Mouse (Mus musculus) embryo, embryonic 10.5 days (tissue): ENCODE measurements around the gene Vipr2.
A peak's percentile ranks its signal among the peaks of the same experiment; 100 is the strongest.

Experiments
- DNase-seq: peaks from one replicate; pipeline ENCODE4 v3.0.0-alpha.2; 2015; ENCODE audit warnings: low spot score

Vipr2 gene

DNA sequence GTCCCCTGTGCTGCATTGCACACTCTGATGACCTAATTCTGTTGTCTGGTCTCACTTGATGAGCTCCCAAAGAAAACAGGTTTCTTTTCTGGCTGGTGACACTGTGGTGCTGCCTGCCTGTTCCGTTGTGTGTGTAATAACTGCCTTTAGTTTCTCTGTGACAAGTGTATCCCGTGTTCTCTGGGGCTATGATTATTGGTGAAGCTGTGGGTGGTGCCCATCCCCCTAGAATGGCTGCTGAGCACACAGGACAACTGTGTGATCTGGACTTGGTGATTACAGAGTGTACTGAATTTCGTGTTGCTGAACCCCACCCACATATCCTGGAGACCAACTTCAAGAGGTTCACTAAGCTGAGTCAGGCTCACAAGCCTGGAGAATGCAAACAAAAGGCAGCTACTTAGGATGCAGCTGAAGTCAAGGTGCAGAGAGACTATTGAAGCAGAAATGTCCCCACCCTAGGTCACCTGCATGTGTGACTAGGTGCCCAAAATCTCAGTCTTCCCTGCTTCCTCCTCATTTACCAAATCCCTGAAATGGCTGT, 18.9 kb downstream of the Vipr2 start:
- DNase-seq = no peak

DNA sequence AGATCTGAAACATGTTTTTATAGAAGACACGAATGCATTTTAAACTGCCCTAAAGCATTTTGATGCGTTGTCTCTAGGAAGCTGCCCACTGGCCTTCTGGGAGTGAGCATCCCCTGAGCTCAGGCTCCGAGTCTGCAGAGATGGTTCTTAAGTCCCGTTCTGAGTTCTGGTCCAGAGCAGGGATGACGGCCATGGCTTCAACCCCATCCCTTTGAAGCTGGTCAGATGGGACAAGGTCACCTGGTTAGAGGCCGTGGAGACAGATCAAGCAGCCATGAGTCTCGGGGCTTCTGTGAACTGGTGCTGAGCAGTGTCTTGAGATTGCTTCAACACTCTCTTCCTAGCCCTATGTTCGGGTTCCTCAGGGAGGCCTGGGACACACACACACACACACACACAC, 19.6 kb downstream of the Vipr2 start:
- no peak for DNase-seq

DNA sequence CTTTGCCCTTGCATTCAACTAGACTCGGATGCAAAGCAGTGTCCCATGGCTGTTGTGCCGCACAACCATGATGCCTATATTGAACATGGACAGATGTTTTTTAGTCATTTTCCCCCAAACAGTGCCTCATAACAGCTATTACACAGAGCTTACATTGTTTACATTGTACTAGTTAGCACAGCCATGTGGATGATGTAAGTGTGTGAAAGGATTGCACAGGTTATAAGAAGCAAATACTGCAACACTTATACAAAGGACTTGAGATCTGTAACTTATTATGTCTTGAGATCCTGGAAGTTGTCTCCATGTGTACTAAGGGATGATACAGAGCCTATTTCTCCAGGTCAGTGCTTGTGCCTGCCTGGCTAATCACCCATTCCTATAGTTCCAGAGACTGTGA, 24.4 kb downstream of the Vipr2 start:
- DNase-seq = no peak

DNA sequence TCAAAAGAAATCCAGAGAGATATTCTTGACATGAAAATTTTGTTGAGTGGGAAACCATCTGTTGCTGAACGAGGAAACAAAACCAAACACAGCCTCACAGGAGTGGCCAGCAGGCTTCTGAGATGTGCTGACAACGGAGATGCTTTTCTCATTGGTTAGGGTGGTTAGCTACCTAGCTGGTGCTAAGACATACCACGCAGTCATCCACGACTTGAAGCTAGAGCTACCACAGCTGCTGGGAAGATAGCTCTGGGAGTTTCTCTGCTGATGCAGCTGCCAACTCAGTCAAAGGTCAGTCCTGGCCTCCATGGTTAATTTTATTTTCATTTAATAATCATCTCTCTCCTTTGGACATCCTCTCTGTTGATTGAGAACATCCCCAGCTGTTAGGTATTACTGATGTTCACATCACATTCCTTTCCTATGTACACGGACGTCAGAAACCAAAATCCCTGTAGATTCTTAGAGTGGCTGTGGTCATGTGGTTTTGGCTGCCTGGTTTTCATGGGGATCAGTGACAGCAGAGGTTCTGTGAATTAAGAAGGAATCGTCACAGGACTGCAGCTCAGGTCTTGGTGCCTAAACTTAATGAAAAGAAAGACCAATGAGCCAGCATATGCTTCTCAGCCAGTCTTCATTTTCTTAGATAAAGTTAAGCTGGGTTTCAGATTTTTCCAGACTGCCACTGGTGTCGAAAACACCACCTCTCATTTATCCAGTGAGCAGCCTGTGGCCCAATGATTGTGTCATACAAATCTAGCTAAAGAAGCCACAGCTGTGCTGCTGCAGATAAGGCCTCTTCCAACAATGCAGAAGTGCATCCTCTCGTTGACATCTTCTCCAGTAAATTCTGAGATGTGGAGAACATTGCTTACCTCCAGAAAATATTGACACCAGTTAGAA, 32.2 kb downstream of the Vipr2 start:
- no peak for DNase-seq

DNA sequence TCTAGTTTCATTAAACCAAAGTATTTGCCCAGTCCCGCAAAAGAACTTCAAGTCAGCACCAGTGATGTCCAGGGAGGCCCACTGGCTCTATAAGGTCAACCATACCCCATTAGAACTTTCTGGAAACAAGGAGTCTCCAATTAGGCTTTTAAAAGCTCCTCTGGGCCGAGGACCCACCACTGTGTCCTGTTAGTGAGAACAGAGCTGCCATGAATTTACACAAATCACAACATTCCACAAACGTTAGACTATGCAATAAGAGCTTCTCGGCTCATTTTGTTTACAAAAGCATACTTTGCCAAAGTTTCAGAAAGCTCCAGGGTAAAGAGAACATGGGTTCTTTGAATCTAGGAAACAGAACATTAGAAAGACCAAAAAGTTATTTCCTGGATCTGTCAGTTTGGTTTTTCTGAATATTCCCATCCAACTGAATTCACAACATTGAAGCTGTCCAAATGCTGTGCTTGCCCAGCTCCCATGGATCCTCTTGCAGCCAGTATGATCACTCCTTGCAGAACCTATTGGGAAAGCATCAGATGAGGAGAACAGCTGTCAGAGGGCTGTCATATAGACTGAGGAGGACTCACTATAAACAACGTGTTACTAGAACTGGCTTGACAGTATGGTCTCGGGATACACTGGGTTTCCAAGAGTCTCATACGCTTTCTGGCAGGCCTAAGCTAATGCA, 33.6 kb downstream of the Vipr2 start:
- DNase-seq = no peak

DNA sequence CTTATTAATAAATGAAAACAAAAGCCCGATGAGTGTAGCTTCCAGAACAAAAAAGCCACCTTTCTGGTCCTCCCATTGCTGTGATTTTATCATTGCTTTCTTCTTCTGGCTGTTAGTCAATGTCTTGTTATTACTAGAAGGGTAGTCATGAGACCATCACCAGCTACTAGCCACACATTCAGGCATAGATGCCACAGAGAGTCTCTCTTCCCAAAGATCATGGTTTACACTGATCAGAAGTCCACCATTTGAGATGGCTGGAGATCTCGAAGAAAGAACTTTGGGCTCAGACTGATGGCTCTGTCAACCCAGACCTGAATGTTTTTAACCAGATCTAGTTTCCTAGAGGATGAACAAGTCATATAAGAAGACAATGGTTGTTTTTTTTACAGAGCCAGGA, 38.3 kb downstream of the Vipr2 start:
- DNase-seq = no peak

DNA sequence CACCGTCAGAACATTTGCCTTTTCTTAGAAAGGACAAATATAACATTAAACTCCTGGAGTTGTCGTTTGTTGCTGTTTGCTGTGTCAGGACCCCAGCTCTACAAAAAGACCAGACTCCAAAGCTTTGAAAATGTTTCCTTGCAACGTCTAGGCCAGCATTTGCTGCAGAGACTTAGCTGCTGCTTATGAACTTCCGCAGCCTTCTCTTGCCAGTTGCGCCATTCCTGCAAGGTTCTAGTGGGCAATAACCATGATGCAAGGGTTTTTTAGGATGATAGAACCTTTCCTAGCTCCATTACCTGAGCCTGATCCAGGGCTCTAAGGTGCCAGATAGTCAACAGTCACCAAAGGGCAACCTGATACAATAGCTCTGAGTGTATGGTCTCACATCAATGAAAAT, 38.9 kb downstream of the Vipr2 start:
- no peak for DNase-seq

DNA sequence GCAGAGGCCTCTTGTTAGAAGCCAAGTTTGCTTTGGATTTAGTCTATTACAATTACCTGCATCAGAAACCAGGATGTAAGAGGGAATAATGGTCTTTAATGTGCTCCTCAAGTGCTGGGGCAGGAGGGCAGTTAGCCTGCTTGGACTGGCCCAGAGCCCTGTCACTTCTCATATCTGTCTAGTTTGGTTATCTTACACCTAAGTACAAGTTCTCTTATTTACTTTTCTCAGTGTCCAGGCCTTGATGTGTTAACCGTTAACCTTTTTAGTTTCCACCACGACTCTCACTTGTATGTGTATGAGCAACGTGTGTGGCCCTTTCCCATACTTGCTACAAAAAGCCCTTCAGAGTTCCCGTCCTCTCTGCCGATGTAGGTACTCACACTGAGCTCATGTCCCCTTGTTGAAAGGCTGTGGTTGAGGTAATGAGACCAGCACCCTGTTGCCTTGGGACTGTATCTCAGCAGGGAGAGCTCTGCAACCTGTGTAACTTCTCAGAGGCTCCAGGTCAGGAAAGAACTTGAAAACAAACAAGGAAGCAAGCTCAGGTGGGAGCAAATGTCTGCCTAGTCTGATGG, 39.9 kb downstream of the Vipr2 start:
- DNase-seq = no peak

DNA sequence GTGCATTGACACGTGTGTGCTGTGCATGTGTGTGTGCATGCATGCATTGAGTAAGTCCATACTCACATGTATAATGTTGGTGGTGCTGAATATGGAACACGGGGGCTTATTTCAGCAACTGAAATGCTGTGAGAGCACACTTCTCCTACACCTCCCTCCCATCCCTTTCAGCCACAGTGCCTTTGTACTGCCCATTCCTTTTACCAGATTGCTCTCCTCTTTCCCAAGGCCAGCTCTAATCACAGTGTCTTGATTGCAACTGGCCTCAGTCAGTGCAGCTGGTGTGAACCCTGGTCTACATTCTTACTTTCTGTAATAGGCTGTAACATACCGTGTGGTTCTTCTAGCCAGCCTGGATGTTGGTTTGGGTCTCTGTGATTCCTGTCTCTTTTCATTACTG, 41.5 kb downstream of the Vipr2 start:
- no peak for DNase-seq

DNA sequence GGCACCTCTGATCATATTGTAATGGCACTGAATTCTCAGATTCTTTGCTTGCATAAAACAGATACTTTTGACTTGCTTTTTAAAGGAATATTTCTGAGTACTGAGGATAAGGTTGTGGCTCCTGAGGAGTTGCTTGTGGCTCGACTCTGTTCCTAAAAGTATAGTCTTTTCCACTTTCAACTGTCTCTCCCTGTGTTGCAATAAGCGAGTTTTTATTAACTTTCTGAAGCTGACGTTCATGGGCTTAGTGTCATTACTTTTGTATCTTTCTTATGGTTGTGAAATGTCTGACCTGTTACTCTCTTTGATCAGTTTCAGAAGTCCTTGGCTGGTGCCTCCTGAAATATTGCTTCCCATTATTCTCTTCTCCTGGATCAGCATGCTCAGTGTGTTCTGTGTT, 46.3 kb downstream of the Vipr2 start:
- no peak for DNase-seq

DNA sequence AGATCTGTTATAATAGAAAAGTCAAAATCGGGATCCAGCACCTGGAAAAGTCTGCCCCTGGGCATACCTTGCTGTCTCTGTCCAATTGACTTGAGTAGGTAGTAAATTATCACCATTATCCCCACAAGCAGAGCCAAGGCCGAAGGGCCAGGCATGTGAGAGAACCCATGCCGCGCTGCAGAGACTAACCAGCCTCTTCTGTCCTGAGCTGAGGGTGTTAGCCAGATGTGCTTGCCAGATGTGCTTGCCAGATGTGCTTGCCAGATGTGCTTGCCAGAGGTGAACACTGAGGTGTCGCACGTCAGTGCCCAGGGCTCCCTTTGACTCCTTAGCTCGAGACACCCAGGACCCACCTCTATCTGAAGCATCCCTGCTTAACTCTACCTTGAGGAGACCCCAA, 53.4 kb downstream of the Vipr2 start:
- DNase-seq = no peak

DNA sequence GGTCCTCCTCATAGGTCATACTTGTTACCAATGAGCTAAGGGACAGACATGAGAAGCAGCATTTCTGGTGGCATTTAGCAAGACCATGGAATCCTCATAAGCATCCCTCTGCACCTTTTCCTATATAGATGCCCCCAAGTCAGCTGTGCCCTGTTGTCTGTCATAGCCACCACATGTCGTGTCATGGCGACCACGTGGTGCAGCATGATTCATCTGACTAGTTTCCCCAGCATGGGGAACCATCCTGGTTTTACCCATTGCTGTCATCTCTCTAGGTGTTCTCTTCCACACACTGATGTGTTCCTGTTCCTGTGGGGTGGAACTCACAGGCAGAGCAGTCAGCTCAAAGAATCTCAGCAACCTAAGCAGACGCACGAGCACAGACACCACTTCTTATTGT, 55.4 kb downstream of the Vipr2 start:
- DNase-seq = no peak

DNA sequence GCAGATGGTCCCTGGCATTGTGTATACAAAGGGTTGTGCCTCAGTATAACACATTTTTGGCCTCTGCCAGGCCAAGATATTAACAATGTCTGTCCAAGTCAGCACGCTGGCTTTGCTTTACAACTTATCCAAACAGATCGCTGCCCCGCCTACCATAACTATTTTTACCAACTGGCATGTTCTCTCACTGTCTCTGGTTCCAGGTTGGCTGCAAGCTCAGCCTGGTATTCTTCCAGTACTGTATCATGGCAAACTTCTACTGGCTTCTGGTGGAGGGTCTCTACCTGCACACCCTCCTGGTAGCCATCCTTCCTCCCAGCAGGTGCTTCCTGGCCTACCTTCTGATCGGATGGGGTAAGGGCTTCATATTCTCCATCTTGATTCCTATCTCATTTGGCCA, 58.4 kb downstream of the Vipr2 start:
- no peak for DNase-seq

DNA sequence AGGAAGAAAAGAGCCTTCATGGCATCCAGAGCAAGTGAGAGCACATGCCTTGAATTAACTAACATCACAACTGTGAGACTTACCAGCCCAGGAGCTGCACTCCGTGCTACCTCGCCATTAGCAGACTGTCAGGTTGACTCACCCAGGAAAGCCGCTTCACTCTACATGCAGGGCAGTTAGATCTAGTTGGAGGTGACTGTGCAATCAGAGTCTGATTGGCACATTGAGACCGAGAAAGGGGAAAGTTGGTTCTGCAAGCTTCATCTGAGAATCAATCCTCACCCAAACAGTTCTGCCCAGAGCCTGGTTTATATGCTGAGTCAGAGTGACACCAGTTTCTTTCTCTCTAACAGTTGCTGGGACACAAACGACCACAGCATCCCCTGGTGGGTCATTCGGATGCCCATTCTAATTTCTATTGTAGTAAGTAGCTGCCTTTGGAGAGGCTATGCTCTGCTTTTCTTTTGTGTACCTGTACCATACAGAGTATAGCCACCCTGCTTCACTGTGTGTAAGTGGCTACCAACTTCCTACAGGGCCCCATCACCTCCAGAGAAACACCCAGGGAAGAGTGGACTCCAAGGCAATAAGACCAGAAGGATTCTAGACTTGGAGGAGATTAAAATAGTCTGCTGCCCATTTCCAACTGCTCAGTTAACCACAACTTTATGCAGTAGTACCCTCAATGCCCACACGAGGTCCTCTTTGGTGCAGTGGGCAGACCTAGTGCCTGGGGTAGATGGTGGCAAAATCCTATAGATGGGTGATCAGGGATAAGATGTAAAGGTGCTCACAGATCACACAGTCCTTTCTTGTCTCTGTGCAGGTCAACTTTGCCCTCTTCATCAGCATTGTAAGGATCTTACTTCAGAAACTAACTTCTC, 61.0 kb downstream of the Vipr2 start:
- DNase-seq = no peak

DNA sequence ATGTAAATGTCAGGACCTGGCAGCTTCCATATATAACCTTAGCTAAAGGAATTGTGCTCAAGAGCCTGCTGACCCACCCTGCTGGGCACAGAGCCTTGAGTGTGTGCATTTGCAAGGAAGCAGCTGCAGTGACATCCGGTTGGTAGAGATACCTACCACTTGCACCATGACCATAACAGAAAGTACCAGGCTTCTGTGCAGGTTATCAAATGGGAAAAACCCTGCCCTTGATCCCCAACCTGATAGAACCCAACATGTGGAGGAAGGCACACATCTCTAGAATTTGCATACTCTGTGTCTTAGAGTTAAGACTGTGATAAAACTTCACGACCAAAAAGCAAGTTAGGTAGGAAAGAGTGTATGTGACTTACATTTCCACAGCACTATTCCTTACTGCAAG, 63.1 kb downstream of the Vipr2 start:
- no peak for DNase-seq

DNA sequence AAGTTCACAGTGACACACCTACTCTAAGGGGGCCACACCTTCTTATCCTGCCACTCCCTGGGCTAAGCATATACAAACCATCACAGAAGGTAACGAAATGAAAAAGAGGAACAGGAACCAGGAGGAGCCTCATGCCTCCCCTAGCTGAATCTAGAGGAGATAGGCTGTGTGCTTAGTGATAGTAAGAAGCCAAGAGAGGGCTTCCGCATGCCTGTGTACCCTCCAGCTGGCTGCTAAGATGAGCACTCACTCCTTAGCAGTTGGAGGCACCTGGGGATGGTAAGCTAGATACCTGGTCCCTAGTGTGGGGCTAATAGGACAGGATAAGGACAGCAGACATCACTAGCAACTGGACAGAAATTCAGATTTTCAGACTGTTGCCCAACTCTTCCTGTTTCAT, 64.3 kb downstream of the Vipr2 start:
- DNase-seq = no peak

DNA sequence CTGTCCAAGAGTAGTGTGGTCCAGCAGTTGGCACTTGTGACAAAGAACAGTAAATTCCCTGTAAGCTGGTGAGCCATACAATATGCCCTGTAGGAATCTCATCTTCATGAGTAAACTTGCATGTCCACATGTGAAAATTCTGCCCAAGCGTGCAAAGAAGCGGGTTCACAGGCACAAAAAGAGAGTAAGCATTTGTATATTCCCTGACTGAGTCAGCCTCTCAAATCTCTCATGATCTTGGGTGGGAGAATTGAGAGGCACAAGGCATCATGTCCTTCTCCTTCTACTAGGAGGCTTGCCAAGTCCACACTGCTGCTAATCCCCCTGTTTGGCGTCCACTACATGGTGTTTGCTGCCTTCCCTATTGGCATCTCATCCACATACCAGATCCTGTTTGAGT, 64.9 kb downstream of the Vipr2 start:
- no peak for DNase-seq

DNA sequence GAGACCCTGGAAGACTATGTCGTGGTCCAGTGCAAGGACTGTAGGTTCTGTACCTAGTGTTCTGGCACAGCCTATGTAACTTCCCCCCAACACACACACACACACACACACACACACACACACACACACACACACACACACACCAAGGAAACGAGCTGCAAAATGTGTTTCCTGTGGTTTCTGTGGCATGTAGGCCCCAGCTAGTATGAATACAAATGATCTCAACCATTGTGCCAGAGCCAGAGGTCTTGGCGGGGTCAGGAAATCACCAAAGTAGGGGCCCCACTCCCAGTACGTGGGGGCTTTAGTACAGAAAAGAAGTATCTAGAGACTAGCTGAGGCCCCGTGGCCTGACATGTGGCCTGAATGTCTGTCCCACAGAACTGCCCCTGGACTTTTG, 67.7 kb downstream of the Vipr2 start:
- peak; percentile 8 for DNase-seq

DNA sequence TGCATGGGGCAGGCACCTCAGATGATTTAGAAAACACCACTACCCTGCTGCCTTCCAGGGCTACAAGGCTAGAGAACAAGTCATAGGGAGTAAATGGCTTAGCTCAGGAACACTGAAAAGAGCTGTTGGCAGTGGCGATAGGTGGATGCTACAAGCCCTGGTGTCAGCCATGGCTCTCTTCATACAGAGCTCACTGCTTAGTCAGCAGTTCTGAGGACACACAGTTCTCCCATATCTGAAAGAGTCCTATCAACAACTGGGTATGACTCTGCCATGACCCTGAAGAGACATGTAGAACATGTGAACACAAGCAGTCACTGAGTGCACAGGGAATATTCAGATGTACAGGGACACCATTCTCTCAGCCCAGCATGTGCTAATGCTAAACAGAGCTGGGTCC, 68.2 kb downstream of the Vipr2 start:
- DNase-seq = no peak

DNA sequence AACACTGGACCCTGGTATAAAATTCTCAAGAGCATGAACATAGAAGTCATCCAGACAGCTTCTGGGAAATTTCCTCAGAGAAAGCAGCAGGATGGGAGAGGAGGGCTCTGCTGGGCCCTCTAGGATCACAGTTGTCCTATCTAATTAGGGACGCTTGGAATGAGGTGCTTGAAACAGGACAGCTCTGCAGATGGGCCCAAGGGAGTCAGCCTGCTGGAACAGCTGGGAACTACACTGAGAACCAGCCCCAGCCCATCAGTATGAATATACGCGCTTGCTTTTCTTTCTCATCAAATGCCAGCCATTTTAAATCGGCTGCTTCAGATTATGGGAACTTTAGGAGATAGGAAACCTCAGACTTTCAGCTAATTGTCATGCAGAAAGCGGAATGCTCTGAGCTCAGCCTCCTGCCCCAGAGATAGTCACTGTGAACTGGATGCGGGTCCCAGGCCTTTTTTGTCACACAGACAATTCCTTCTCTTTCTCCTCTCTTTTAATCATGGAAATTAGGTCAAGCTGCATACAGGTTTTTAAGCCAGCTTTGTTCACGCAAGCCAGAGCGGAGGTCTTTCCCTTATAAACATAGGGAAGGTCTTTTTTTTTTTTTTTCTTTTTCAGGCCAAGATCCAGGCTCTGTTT, 69.6 kb downstream of the Vipr2 start:
- peak; percentile 32 for DNase-seq

DNA sequence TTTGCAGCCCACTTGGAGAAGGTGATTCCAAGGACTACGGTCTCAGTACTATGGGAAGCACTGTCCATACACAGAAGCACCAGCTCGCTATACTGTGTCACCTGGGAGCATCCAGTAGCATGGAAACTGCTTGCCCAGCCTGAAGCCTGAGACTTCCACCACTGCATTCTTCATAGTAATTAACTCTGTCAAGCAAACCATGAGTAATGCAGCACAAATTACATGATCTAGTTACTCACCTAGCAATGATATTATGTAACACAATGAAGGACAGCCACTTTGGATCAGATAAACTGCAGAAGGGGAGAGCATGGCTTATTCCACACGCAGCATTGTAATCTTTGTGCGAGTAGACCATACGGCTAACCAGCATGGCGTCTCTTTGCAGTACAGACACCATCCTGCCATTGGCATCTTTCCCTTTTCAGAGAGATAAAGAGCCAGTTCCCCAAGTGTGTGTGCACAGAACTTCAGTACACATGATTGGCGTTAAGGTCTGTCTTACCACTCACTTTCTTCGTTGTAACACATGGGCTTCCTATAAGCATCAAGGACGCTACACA, 75.4 kb downstream of the Vipr2 start:
- no peak for DNase-seq
